Mouse (Mus musculus) liver, postnatal 0 days (tissue): ENCODE data around the gene Txnip. TPM values are rescaled to one million over a fixed set of nuclear protein-coding genes. Genes with fewer than 3 reads are reported as not detected.

Experiments
- ATAC-seq: fragments of 200-750 bp; cut with Nextera tagmentation; 2 replicates; pipeline ENCODE4 v1.8.0; 2017; ENCODE audit warnings: mild to moderate bottlenecking, moderate library complexity
- DNase-seq: peaks from one replicate; pipeline ENCODE4 v3.0.0-alpha.2; 2016
- H3K27ac ChIP-seq: fragments of 300-500 bp; sonication (generic); 2 replicates; pipeline ENCODE4 v1.5.1; 2014; ENCODE audit warnings: antibody characterized with exemption, moderate library complexity, mild to moderate bottlenecking, low read depth
- H3K27me3 ChIP-seq: fragments of 300-500 bp; sonication (generic); 2 replicates; pipeline ENCODE4 v1.6.1; 2014; ENCODE audit warnings: low read length, control low read depth, mixed read lengths; ENCODE audit not compliant: insufficient read depth
- H3K36me3 ChIP-seq: fragments of 300-500 bp; sonication (generic); replicated peaks from 2 replicates; pipeline ENCODE4 v1.6.1; 2014; ENCODE audit warnings: mild to moderate bottlenecking, control low read depth, low read length, moderate library complexity, mixed read lengths; ENCODE audit not compliant: insufficient read depth
- H3K4me1 ChIP-seq: fragments of 300-500 bp; sonication (generic); 2 replicates; pipeline ENCODE4 v1.6.1; 2014; ENCODE audit warnings: antibody characterized with exemption, mild to moderate bottlenecking, control low read depth; ENCODE audit not compliant: insufficient read depth
- H3K4me2 ChIP-seq: fragments of 300-500 bp; sonication (generic); 2 replicates; pipeline ENCODE4 v1.6.1; 2014; ENCODE audit warnings: low read depth, mild to moderate bottlenecking, low read length, moderate library complexity, mixed read lengths
- H3K4me3 ChIP-seq: fragments of 300-500 bp; sonication (generic); 2 replicates; pipeline ENCODE4 v1.5.1; 2014; ENCODE audit warnings: low read depth, low read length
- H3K9ac ChIP-seq: fragments of 300-500 bp; sonication (generic); replicated peaks from 2 replicates; pipeline ENCODE4 v1.6.1; 2014; ENCODE audit warnings: mild to moderate bottlenecking, moderate library complexity
- H3K9me3 ChIP-seq: fragments of 300-500 bp; sonication (generic); 2 replicates; pipeline ENCODE4 v1.6.1; 2016; ENCODE audit warnings: mild to moderate bottlenecking, control low read depth, low read length, mixed read lengths
- CTCF ChIP-seq: sonication (generic); IDR thresholded peaks from 2 replicates; pipeline ENCODE4 v1.5.1; 2016; ENCODE audit warnings: antibody characterized with exemption, low read depth
- EP300 ChIP-seq: IDR thresholded peaks from 2 replicates; pipeline ENCODE4 v1.6.1; 2016; ENCODE audit warnings: antibody characterized with exemption, low read depth, mild to moderate bottlenecking
- WGBS: fragments of 180-500 bp; shearing (Covaris S2); extraction: QIAGEN DNeasy Blood & Tissue Kit; methylation state at CpG from one replicate; pipeline ENCODE4 v1.1.7; 2014; ENCODE audit not compliant: insufficient replicate concordance; 5-methylcytosine and 5-hydroxymethylcytosine counted together
- polyA plus RNA-seq: library from polyadenylated mRNA; unstranded; fragments of >200 nt; fragmentation: Nextera tagmentation; extraction: Ambion mirVana; gene quantifications from 2 replicates; pipeline ENCODE4 v1.2.1, GENCODE M21; 2015

Txnip gene
- polyA plus RNA-seq, 1 experiment from 2014 or later, result 72.4 TPM

- no peak for TF ChIP-seq CTCF
- TF ChIP-seq EP300, result no peak
- ATAC-seq (no peak), DNase-seq (no peak)
- H3K27ac ChIP-seq, result peak overlapping the region; percentile 70
- H3K4me1 ChIP-seq, result peaks cover 38% of the 10 kb centered on the region
- no peak overlapping the region for H3K4me3 ChIP-seq
- no peak overlapping the region for H3K9ac ChIP-seq
- no peak overlapping the region for H3K4me2 ChIP-seq
- WGBS, result 64% methylated on average over 8 of the region's 8 CpGs
- H3K27me3 ChIP-seq, result no peaks in the 10 kb centered on the region
- H3K36me3 ChIP-seq, result peaks cover 25% of the 10 kb centered on the region
- H3K9me3 ChIP-seq, result no peaks in the 10 kb centered on the region
These were observed 5.5 kb downstream of the Txnip start for GRCm38 (mm10) chr3:96563267-96563666.

- TF ChIP-seq EP300, result no peak
- TF ChIP-seq CTCF, result no peak
These were observed 6.3 kb downstream of the Txnip start for GRCm38 (mm10) chr3:96563911-96564632.

GRCm38 (mm10) chr3:96564633-96565032, 6.9 kb downstream of the Txnip start:
- H3K9ac ChIP-seq, result peak overlapping the region; percentile 23; the same call in 1 of the 2 replicates
- H3K36me3 ChIP-seq, result peaks cover 19% of the 10 kb centered on the region
- peaks cover 40% of the 10 kb centered on the region for H3K4me1 ChIP-seq
- peak overlapping the region; percentile 70 for H3K27ac ChIP-seq
- peak; percentile 57; the same call in 1 of the 2 replicates for TF ChIP-seq EP300
- TF ChIP-seq CTCF, result no peak
- DNase-seq (peak; percentile 56), ATAC-seq (no peak)
- WGBS, result 23% methylated on average over 7 of the region's 7 CpGs
- peak overlapping the region; percentile 48 for H3K4me2 ChIP-seq
- no peak overlapping the region for H3K4me3 ChIP-seq
- H3K27me3 ChIP-seq, result no peaks in the 10 kb centered on the region
- H3K9me3 ChIP-seq, result no peaks in the 10 kb centered on the region

More at GRCm38 (mm10) chr3:96563911-96564632, 6.3 kb downstream of the Txnip start:
- no peaks in the 10 kb centered on the region for H3K27me3 ChIP-seq
- WGBS, result 33% methylated on average over 10 of the region's 10 CpGs
- peak overlapping the region; percentile 48 for H3K4me2 ChIP-seq
- H3K9me3 ChIP-seq, result no peaks in the 10 kb centered on the region
- DNase-seq (no peak), ATAC-seq (no peak)
- peak overlapping the region; percentile 70 for H3K27ac ChIP-seq
- H3K4me3 ChIP-seq, result no peak overlapping the region
- H3K36me3 ChIP-seq, result peaks cover 25% of the 10 kb centered on the region
- H3K4me1 ChIP-seq, result peaks cover 38% of the 10 kb centered on the region
- H3K9ac ChIP-seq, result peak overlapping the region; percentile 23; the same call in 1 of the 2 replicates

- Histone ChIP-seq H3K27me3 (no peaks in the 10 kb centered on the region), H3K36me3 (peaks cover 14% of the 10 kb centered on the region), H3K9me3 (no peaks in the 10 kb centered on the region), H3K27ac (peak overlapping the region; percentile 70), H3K4me3 (no peak overlapping the region), H3K9ac (no peak overlapping the region), H3K4me2 (peak overlapping the region; percentile 48), H3K4me1 (peaks cover 45% of the 10 kb centered on the region)
- TF ChIP-seq CTCF, result no peak
- no peak for TF ChIP-seq EP300
- ATAC-seq (no peak), DNase-seq (no peak)
- WGBS, result 81% methylated on average over 2 of the region's 3 CpGs
These were observed 7.3 kb downstream of the Txnip start for GRCm38 (mm10) chr3:96565105-96565504.

- H3K4me1 ChIP-seq, result peaks cover 60% of the 10 kb centered on the region
These were observed 9.1 kb downstream of the Txnip start for GRCm38 (mm10) chr3:96566661-96567450.

GRCm38 (mm10) chr3:96568605-96569004, 10.8 kb downstream of the Txnip start:
- Histone ChIP-seq H3K4me2 (no peak overlapping the region), H3K9ac (no peak overlapping the region), H3K27ac (no peak overlapping the region), H3K9me3 (no peaks in the 10 kb centered on the region), H3K36me3 (no peaks in the 10 kb centered on the region), H3K4me1 (peaks cover 62% of the 10 kb centered on the region), H3K4me3 (no peak overlapping the region), H3K27me3 (no peaks in the 10 kb centered on the region)
- ATAC-seq, result no peak
- 78% methylated on average over 8 of the region's 8 CpGs for WGBS
- TF ChIP-seq CTCF (no peak), EP300 (no peak)
- DNase-seq, result no peak

More at GRCm38 (mm10) chr3:96566661-96567450, 9.1 kb downstream of the Txnip start:
- Histone ChIP-seq H3K9ac (no peak overlapping the region), H3K27ac (peak overlapping the region; percentile 60; the same call in 1 of the 2 replicates), H3K4me3 (no peak overlapping the region), H3K9me3 (no peaks in the 10 kb centered on the region), H3K36me3 (no peaks in the 10 kb centered on the region), H3K4me2 (no peak overlapping the region), H3K27me3 (no peaks in the 10 kb centered on the region)
- no peak for TF ChIP-seq EP300
- TF ChIP-seq CTCF, result no peak
- 63% methylated on average over 8 of the region's 8 CpGs for WGBS
- ATAC-seq, result no peak
- no peak for DNase-seq
